Mouse (Mus musculus): ENCODE measurements around the gene Foxo1. TPM values are rescaled to one million over a fixed set of nuclear protein-coding genes. Genes with fewer than 3 reads are reported as not detected.

Gene Foxo1
- polyA plus RNA-seq, 1 experiment = 13.3 TPM

DNA sequence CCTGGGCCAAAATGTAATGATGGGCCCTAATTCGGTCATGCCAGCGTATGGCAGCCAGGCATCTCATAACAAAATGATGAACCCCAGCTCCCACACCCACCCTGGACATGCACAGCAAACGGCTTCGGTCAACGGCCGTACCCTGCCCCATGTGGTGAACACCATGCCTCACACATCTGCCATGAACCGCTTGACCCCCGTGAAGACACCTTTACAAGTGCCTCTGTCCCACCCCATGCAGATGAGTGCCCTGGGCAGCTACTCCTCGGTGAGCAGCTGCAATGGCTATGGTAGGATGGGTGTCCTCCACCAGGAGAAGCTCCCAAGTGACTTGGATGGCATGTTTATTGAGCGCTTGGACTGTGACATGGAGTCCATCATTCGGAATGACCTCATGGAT, 77.7 kb downstream of the Foxo1 start:
- H3K4me1 ChIP-seq (ENCODE audit: control insufficient read depth, insufficient read depth, insufficient read length, low read length) = peaks cover 2% of the 10 kb centered on the region; the same call in 1 of the 2 replicates
- peaks cover 21% of the 10 kb centered on the region for H3K36me3 ChIP-seq (ENCODE audit: control insufficient read depth, insufficient read depth, low read length)
- no peak overlapping the region for H3K4me3 ChIP-seq (ENCODE audit: low read depth, low read length)
- H3K27me3 ChIP-seq (ENCODE audit: control insufficient read depth, insufficient read depth, low read length) = no peaks in the 10 kb centered on the region
- H3K27ac ChIP-seq (ENCODE audit: insufficient read depth, low read depth, low read length) = no peak overlapping the region
- 99% methylated on average over 11 of the region's 11 CpGs for WGBS
- no peak for TF ChIP-seq POLR2A (IDR thresholded peaks at IDR 0.05; ENCODE audit: low read depth, low read length)
- TF ChIP-seq CTCF (IDR thresholded peaks at IDR 0.05; ENCODE audit: extremely low read depth, insufficient read length, insufficient replicate concordance, low read depth, low read length) = no peak

GRCm38 (mm10) chr3:52346986-52347710, 79.0 kb downstream of the Foxo1 start:
- H3K4me3 ChIP-seq (ENCODE audit: low read depth, low read length) = no peak overlapping the region
- peaks cover 21% of the 10 kb centered on the region for H3K36me3 ChIP-seq (ENCODE audit: control insufficient read depth, insufficient read depth, low read length)
- no peaks in the 10 kb centered on the region; the same call in 1 of the 2 replicates for H3K4me1 ChIP-seq (ENCODE audit: control insufficient read depth, insufficient read depth, insufficient read length, low read length)
- no peaks in the 10 kb centered on the region for H3K27me3 ChIP-seq (ENCODE audit: control insufficient read depth, insufficient read depth, low read length)
- H3K27ac ChIP-seq (ENCODE audit: insufficient read depth, low read depth, low read length) = no peak overlapping the region
- 32% methylated on average over 4 of the region's 4 CpGs for WGBS
- no peak for TF ChIP-seq CTCF (IDR thresholded peaks at IDR 0.05; ENCODE audit: extremely low read depth, insufficient read length, insufficient replicate concordance, low read depth, low read length)
- TF ChIP-seq POLR2A (IDR thresholded peaks at IDR 0.05; ENCODE audit: low read depth, low read length) = no peak

DNA sequence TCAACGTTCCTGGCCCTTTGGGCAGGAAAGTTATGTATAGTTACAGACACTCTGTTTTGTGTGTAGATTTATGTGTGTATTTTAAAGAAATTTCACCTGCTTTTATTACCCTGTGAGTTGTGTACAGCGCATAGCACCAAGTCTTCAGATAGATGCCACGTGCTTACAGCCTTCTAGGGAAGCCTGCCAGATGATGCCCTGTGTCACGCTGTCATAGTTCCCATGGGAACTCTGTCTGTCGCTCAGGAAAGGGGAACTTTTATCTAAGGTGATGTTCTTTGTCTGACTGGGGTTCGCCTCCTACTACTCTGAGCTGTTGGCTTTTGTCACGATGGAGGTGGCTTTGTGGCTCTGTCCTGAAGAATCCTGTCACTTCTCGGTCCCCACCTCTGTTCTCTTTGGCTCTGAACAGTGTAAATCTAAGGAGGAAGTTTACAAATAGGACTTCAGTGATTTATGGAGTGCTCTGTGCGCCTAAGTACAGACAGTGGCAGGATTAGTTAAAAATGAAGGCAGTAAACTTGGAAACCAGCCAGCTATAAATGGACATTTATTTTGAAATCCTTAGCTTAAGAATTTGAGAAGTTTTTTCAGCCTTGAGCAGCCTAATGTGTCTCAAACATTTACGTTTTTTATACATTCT, 80.0 kb downstream of the Foxo1 start:
- Histone ChIP-seq H3K36me3 (ENCODE audit: control insufficient read depth, insufficient read depth, low read length) (peaks cover 21% of the 10 kb centered on the region), H3K4me3 (ENCODE audit: low read depth, low read length) (no peak overlapping the region), H3K27me3 (ENCODE audit: control insufficient read depth, insufficient read depth, low read length) (no peaks in the 10 kb centered on the region), H3K27ac (ENCODE audit: insufficient read depth, low read depth, low read length) (no peak overlapping the region), H3K4me1 (ENCODE audit: control insufficient read depth, insufficient read depth, insufficient read length, low read length) (no peaks in the 10 kb centered on the region)
- TF ChIP-seq POLR2A (IDR thresholded peaks at IDR 0.05; ENCODE audit: low read depth, low read length) = no peak
- 56% methylated on average over 10 of the region's 10 CpGs for WGBS

GRCm38 (mm10) chr3:52350636-52351035, 82.5 kb downstream of the Foxo1 start:
- WGBS = 85% methylated on average over 8 of the region's 8 CpGs
- no peak for TF ChIP-seq POLR2A (IDR thresholded peaks at IDR 0.05; ENCODE audit: low read depth, low read length)
- TF ChIP-seq CTCF (IDR thresholded peaks at IDR 0.05; ENCODE audit: extremely low read depth, insufficient read length, insufficient replicate concordance, low read depth, low read length) = no peak
- H3K4me3 ChIP-seq (ENCODE audit: low read depth, low read length) = no peak overlapping the region
- H3K36me3 ChIP-seq (ENCODE audit: control insufficient read depth, insufficient read depth, low read length) = peaks cover 13% of the 10 kb centered on the region
- no peak overlapping the region for H3K27ac ChIP-seq (ENCODE audit: insufficient read depth, low read depth, low read length)
- no peaks in the 10 kb centered on the region for H3K4me1 ChIP-seq (ENCODE audit: control insufficient read depth, insufficient read depth, insufficient read length, low read length)
- H3K27me3 ChIP-seq (ENCODE audit: control insufficient read depth, insufficient read depth, low read length) = no peaks in the 10 kb centered on the region

DNA sequence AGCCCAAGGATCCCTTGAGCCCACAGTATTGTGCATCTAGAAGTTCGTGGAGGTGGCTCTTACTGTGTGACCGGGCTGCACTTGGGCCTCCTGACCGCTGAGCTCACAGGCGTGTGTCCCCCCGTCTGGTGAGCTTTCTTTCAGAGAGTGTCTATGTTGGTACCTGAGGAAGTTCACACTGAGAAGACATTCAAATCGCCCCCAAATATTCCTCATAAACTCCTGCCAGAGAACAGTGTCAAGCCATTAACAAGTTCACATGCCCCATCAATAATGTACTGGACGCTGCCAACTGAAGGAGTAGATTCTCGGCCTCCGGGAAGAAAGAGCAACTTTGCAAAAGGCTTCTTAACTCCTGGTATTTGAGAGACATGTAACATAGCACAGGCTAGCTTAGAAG, 83.8 kb downstream of the Foxo1 start:
- no peaks in the 10 kb centered on the region for H3K27me3 ChIP-seq (ENCODE audit: control insufficient read depth, insufficient read depth, low read length)
- peaks cover 4% of the 10 kb centered on the region for H3K36me3 ChIP-seq (ENCODE audit: control insufficient read depth, insufficient read depth, low read length)
- 94% methylated on average over 9 of the region's 9 CpGs for WGBS
- H3K4me1 ChIP-seq (ENCODE audit: control insufficient read depth, insufficient read depth, insufficient read length, low read length) = no peaks in the 10 kb centered on the region
- no peak overlapping the region for H3K4me3 ChIP-seq (ENCODE audit: low read depth, low read length)
- TF ChIP-seq CTCF (IDR thresholded peaks at IDR 0.05; ENCODE audit: extremely low read depth, insufficient read length, insufficient replicate concordance, low read depth, low read length) = no peak
- no peak for TF ChIP-seq POLR2A (IDR thresholded peaks at IDR 0.05; ENCODE audit: low read depth, low read length)
- H3K27ac ChIP-seq (ENCODE audit: insufficient read depth, low read depth, low read length) = no peak overlapping the region

DNA sequence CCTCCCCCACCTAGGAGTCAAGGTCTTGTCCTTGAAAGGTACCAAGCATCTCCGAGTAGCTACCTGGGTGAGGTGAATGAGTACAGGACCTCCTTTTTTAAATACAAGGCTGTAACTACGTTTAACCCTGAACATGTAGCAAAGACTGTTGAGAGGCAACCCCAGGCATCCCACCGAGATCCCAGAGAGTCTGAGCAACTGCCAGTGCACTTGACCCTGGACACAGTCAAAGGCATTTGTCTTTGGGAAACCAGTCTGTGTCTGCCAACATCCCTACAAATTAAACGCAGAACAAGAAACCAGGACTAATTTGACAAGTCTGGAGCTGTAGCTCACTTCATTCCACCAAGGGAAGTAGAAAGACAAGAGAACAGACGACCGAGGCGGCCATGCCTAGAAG, 86.1 kb downstream of the Foxo1 start:
- Histone ChIP-seq H3K36me3 (ENCODE audit: control insufficient read depth, insufficient read depth, low read length) (no peaks in the 10 kb centered on the region; the same call in 1 of the 2 replicates), H3K27ac (ENCODE audit: insufficient read depth, low read depth, low read length) (no peak overlapping the region), H3K4me3 (ENCODE audit: low read depth, low read length) (no peak overlapping the region), H3K27me3 (ENCODE audit: control insufficient read depth, insufficient read depth, low read length) (no peaks in the 10 kb centered on the region), H3K4me1 (ENCODE audit: control insufficient read depth, insufficient read depth, insufficient read length, low read length) (no peaks in the 10 kb centered on the region)
- TF ChIP-seq POLR2A (IDR thresholded peaks at IDR 0.05; ENCODE audit: low read depth, low read length) (no peak), CTCF (IDR thresholded peaks at IDR 0.05; ENCODE audit: extremely low read depth, insufficient read length, insufficient replicate concordance, low read depth, low read length) (no peak)
- 82% methylated on average over 7 of the region's 7 CpGs for WGBS

DNA sequence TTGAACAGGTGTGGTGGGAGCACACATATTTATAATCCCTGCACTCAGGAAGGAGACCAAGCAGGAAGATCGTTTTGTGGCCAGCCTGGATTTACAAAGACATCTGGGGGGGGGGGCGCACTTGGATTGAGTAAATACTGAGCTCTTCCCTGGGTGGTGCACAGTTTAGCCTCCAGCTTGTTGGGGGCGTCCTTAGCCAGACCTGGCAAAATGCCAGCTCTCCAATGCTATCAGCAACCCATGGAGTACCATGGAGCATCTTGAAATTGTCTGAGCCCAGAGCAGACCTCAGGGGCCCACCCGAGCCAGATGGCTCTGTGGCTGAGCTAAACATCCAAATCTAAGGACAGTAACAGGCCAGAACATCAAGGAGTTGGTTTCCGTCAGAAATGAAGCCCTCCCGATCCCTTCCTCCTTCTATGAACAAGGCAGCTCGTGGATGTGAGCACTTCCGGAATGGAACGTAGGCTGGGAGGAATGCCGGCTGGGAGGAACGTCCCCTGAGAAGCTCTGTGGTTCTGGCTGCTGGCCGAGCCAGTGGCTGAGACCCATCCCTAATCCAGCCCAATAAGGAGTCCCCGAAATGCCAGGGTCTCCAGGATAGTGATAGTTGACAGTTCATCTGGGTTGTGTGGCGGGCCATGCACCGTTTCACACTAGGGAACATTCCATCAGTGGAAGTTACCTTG, 89.3 kb downstream of the Foxo1 start:
- Histone ChIP-seq H3K27ac (ENCODE audit: insufficient read depth, low read depth, low read length) (no peak overlapping the region), H3K36me3 (ENCODE audit: control insufficient read depth, insufficient read depth, low read length) (no peaks in the 10 kb centered on the region; the same call in 1 of the 2 replicates), H3K4me3 (ENCODE audit: low read depth, low read length) (no peak overlapping the region), H3K4me1 (ENCODE audit: control insufficient read depth, insufficient read depth, insufficient read length, low read length) (no peaks in the 10 kb centered on the region), H3K27me3 (ENCODE audit: control insufficient read depth, insufficient read depth, low read length) (no peaks in the 10 kb centered on the region)
- TF ChIP-seq CTCF (IDR thresholded peaks at IDR 0.05; ENCODE audit: extremely low read depth, insufficient read length, insufficient replicate concordance, low read depth, low read length) (no peak), POLR2A (IDR thresholded peaks at IDR 0.05; ENCODE audit: low read depth, low read length) (no peak)
- WGBS = 78% methylated on average over 15 of the region's 15 CpGs

Data from small intestine, adult 2 months (tissue).